Mouse (Mus musculus): ENCODE results near the gene Arid3b.

DNA sequence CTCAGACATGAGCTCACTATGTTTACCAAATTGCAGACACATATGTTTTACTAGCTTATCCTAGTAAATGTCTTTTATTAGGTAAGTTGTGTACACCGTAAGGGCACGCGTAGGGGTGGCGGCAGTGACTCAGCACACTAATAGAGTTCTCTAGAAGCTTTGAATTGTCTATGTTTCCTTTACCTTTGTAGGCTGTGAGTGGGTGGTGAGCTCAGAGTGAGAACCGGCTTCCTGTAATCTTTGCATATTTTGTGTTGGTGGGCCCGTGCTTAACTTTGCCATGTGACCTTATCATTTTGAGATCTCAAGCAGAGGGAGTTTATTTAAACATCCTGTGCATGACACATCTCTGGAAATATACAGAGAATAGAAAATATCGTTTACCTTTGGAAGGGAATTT lies 29.9 kb upstream of the Arid3b start:
- TF ChIP-seq ZNF384 (IDR thresholded peaks at IDR 0.05; ENCODE audit: low read depth, low read length) = no peak
- no peak for TF ChIP-seq MAFK (IDR thresholded peaks at IDR 0.05; ENCODE audit: insufficient read depth, low read depth, low read length)
- TF ChIP-seq CHD2 (IDR thresholded peaks at IDR 0.05; ENCODE audit: low read depth, low read length) = no peak
- TF ChIP-seq HCFC1 (IDR thresholded peaks at IDR 0.05; ENCODE audit: borderline replicate concordance, insufficient read depth, low read length) = no peak
- no peak for TF ChIP-seq ZC3H11A (IDR thresholded peaks at IDR 0.05; ENCODE audit: borderline replicate concordance, low read depth, low read length)
